Mouse (Mus musculus): ENCODE results near the gene Il6st. TPM values are rescaled to one million over a fixed set of nuclear protein-coding genes. Genes with fewer than 3 reads are reported as not detected.

Il6st gene
- polyA plus RNA-seq, 1 experiment: 38.1 TPM

DNA sequence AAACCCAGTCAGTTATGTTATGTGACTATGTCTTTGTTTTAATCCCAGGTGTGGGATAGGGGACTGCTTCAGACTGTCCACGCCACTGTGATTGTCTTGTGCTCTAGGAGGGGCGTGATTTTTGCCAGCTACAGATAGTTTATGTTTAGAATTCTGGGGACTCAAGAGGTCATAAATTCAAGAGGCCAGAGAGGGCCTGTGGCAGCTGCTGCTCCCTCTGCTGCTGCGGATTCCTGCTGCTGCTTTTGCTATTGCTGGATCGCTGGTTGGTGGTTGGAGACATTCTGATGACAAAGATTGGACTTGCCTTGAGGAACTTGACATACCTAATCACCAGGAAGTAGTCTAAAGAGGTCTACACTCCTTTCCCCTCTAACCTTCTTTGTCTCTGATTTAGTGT is 72.7 kb downstream of the Il6st start:
- Histone ChIP-seq H3K27ac (ENCODE audit: control insufficient read depth, insufficient read depth, low read length) (no peak overlapping the region), H3K36me3 (ENCODE audit: control insufficient read depth, insufficient read depth, low read length) (no peaks in the 10 kb centered on the region), H3K4me1 (replicated peaks; ENCODE audit: control insufficient read depth, insufficient read depth, low read length) (no peaks in the 10 kb centered on the region), H3K4me3 (ENCODE audit: control insufficient read depth, insufficient read depth, low read length) (no peak overlapping the region), H3K27me3 (ENCODE audit: control insufficient read depth, insufficient read depth, low read length) (no peaks in the 10 kb centered on the region)
- WGBS: 85% methylated on average over 4 of the region's 4 CpGs
- no peak for TF ChIP-seq CTCF (IDR thresholded peaks at IDR 0.05; ENCODE audit: borderline replicate concordance, control insufficient read depth, extremely low read depth, insufficient read depth, low read length, poor library complexity)
- no peak for TF ChIP-seq POLR2A (IDR thresholded peaks at IDR 0.05; ENCODE audit: control insufficient read depth, extremely low read depth, insufficient read depth, low read length, poor library complexity)
- DNase-seq: no peak

DNA sequence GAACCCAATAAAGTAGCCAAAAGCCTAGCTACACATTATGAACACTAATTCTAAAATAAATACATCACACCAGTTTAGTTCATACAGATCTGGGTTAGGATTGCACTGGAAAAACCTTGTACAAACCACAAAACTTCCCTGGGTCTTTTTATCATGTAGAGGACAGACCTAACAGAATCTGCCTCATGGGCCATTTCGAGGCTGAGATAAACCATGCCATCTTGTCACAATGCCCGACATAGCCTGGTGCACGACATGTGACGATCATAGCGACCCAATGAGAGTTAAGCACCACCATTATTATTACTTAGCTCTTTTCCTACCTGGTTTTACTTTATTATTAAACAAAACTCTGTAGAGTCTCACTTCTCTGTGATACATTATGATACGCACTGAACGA is 73.2 kb downstream of the Il6st start:
- no peak for DNase-seq
- WGBS: 97% methylated on average over 7 of the region's 7 CpGs
- Histone ChIP-seq H3K27me3 (ENCODE audit: control insufficient read depth, insufficient read depth, low read length) (no peaks in the 10 kb centered on the region), H3K4me1 (replicated peaks; ENCODE audit: control insufficient read depth, insufficient read depth, low read length) (no peaks in the 10 kb centered on the region), H3K36me3 (ENCODE audit: control insufficient read depth, insufficient read depth, low read length) (no peaks in the 10 kb centered on the region), H3K4me3 (ENCODE audit: control insufficient read depth, insufficient read depth, low read length) (no peak overlapping the region), H3K27ac (ENCODE audit: control insufficient read depth, insufficient read depth, low read length) (no peak overlapping the region)
- TF ChIP-seq POLR2A (IDR thresholded peaks at IDR 0.05; ENCODE audit: control insufficient read depth, extremely low read depth, insufficient read depth, low read length, poor library complexity) (no peak), CTCF (IDR thresholded peaks at IDR 0.05; ENCODE audit: borderline replicate concordance, control insufficient read depth, extremely low read depth, insufficient read depth, low read length, poor library complexity) (no peak)

DNA sequence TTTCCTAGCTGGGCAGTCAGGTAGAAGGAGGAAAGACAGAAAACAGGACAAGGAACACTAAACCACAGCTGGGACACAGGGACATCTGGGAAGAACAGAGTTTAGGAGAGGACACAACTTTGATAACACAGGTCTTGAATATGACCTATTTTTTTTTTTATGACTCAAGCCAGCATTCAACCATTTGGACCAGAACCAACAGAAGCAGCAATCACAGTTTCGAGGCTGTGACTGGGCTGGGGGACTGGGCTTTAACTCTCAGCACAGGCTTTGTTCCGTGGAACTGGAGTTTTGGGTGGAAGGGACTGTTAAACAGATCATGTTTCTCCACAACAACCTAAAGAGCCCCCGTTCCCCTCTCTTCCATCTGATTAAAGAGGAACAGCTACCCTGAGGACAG is 76.7 kb downstream of the Il6st start:
- no peak for DNase-seq
- 86% methylated on average over 3 of the region's 3 CpGs for WGBS
- Histone ChIP-seq H3K36me3 (ENCODE audit: control insufficient read depth, insufficient read depth, low read length) (no peaks in the 10 kb centered on the region), H3K27ac (ENCODE audit: control insufficient read depth, insufficient read depth, low read length) (no peak overlapping the region), H3K4me3 (ENCODE audit: control insufficient read depth, insufficient read depth, low read length) (no peak overlapping the region), H3K4me1 (replicated peaks; ENCODE audit: control insufficient read depth, insufficient read depth, low read length) (no peaks in the 10 kb centered on the region), H3K27me3 (ENCODE audit: control insufficient read depth, insufficient read depth, low read length) (no peaks in the 10 kb centered on the region)
- TF ChIP-seq POLR2A (IDR thresholded peaks at IDR 0.05; ENCODE audit: control insufficient read depth, extremely low read depth, insufficient read depth, low read length, poor library complexity) (no peak), CTCF (IDR thresholded peaks at IDR 0.05; ENCODE audit: borderline replicate concordance, control insufficient read depth, extremely low read depth, insufficient read depth, low read length, poor library complexity) (no peak)

DNA sequence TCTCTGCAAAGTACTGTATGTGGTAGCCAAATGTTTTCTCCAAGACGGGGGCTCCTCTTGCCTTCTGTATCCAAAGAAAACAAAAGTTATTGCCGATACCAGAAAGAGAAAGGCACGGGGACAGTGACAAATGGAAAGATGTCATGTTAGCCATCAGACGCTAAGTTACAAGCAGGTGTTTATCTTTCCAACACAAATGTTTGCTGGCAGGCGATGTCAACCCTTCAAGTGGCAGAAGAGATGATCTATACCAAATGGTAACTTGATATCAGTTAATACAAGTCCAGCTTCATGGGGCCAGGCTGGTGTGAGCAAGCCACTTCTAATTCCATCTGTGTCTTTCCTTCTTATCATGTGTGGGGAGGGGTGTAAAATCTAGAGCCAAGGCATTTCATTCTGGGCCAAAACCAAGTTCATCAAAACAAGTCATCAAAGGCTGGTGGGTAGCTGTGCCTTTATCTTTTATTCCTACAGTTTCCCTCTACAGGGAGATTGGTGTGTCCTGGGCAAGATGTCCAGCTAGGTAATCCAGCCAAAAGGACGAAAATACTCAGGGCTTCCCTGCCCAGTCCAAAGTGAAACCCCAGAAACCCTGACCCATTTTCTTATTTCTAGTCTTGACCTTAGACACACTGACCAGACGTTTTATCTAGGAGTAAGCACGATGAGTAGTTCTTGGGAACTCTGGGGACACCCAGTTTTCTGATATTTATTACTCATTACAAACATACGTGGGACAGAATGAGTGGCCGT is 77.5 kb downstream of the Il6st start:
- Histone ChIP-seq H3K4me1 (replicated peaks; ENCODE audit: control insufficient read depth, insufficient read depth, low read length) (no peaks in the 10 kb centered on the region), H3K27ac (ENCODE audit: control insufficient read depth, insufficient read depth, low read length) (no peak overlapping the region), H3K4me3 (ENCODE audit: control insufficient read depth, insufficient read depth, low read length) (no peak overlapping the region), H3K27me3 (ENCODE audit: control insufficient read depth, insufficient read depth, low read length) (no peaks in the 10 kb centered on the region), H3K36me3 (ENCODE audit: control insufficient read depth, insufficient read depth, low read length) (no peaks in the 10 kb centered on the region)
- DNase-seq: no peak
- WGBS: 93% methylated on average over 10 of the region's 10 CpGs
- TF ChIP-seq POLR2A (IDR thresholded peaks at IDR 0.05; ENCODE audit: control insufficient read depth, extremely low read depth, insufficient read depth, low read length, poor library complexity) (no peak), CTCF (IDR thresholded peaks at IDR 0.05; ENCODE audit: borderline replicate concordance, control insufficient read depth, extremely low read depth, insufficient read depth, low read length, poor library complexity) (no peak)

DNA sequence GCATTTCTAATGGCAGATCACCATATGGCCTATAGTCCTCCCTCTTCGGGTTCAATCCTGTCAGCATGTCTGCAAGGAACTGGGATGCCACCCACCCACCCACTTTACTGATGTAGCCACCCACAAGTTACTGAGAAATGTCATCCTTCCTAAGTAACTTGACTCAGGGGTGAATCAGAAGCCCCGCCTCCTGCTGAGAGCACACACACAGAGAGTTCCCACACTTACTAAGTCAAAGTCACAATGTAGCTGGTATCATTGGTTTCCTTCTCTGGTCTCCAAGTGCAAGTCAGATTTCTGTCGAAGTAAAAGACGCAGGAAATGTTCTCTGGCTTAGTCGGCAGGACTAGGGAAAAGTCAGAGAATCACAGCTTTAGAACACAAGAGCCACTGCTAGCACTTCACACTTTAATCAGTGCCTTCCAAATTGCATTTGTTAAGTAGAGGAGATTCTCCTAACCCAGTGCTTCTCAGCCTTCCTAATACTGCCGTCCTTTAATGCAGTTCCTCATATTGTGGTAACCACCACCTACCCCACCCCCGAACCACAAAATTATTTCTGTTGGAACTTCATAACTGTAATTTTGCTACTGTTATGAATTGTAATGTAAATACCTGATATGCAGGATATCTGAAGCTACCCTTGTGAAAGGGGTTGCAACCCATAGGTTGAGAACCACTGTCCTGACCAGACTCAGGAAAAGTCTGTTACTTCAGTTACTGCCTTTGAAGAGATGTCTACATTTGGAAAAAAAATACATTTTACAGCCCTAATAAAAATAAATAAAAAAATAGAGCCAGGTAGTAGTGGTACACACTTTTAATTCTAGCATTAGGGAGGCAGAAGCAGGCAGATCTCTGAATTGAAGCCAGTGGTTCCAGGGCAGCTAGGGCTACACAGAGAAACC is 88.0 kb downstream of the Il6st start:
- TF ChIP-seq CTCF (IDR thresholded peaks at IDR 0.05; ENCODE audit: borderline replicate concordance, control insufficient read depth, extremely low read depth, insufficient read depth, low read length, poor library complexity) (no peak), POLR2A (IDR thresholded peaks at IDR 0.05; ENCODE audit: control insufficient read depth, extremely low read depth, insufficient read depth, low read length, poor library complexity) (no peak)
- Histone ChIP-seq H3K4me3 (ENCODE audit: control insufficient read depth, insufficient read depth, low read length) (no peak overlapping the region), H3K4me1 (replicated peaks; ENCODE audit: control insufficient read depth, insufficient read depth, low read length) (no peaks in the 10 kb centered on the region), H3K36me3 (ENCODE audit: control insufficient read depth, insufficient read depth, low read length) (no peaks in the 10 kb centered on the region), H3K27me3 (ENCODE audit: control insufficient read depth, insufficient read depth, low read length) (no peaks in the 10 kb centered on the region), H3K27ac (ENCODE audit: control insufficient read depth, insufficient read depth, low read length) (no peak overlapping the region)
- no peak for DNase-seq
- 17% methylated on average over 7 of the region's 7 CpGs for WGBS

- Histone ChIP-seq H3K27me3 (ENCODE audit: control insufficient read depth, insufficient read depth, low read length) (no peaks in the 10 kb centered on the region), H3K36me3 (ENCODE audit: control insufficient read depth, insufficient read depth, low read length) (no peaks in the 10 kb centered on the region), H3K4me3 (ENCODE audit: control insufficient read depth, insufficient read depth, low read length) (no peak overlapping the region), H3K27ac (ENCODE audit: control insufficient read depth, insufficient read depth, low read length) (no peak overlapping the region), H3K4me1 (replicated peaks; ENCODE audit: control insufficient read depth, insufficient read depth, low read length) (no peaks in the 10 kb centered on the region)
- WGBS: over 99% methylated on average over 5 of the region's 5 CpGs
- TF ChIP-seq CTCF (IDR thresholded peaks at IDR 0.05; ENCODE audit: borderline replicate concordance, control insufficient read depth, extremely low read depth, insufficient read depth, low read length, poor library complexity) (no peak), POLR2A (IDR thresholded peaks at IDR 0.05; ENCODE audit: control insufficient read depth, extremely low read depth, insufficient read depth, low read length, poor library complexity) (no peak)
- DNase-seq: no peak
These were observed 89.4 kb downstream of the Il6st start for GRCm38 (mm10) chr13:112553304-112553703.
